Mouse (Mus musculus): ENCODE data around the gene Gpr183.

DNA sequence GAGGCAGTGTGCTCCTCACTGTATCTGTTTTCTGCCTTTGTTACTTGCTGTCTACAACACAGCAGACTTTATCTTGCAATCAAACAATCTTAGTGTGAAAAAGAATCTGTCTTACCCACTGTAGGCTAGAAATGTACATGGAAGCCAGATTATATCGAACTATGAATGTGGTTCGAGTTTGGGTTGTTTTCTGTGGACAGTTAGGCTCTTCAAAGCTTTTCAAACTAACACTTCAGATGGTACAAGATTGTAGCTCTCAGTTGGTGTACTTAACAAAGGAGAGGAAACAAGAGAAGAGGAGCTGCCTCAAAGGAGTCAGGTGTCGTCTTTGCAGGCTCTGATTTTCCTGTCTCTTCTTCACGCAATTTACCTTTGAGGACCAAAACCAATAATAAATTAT lies 22.7 kb upstream of the Gpr183 start:
- TF ChIP-seq CTCF (IDR thresholded peaks at IDR 0.05; ENCODE audit: borderline replicate concordance, extremely low read depth, insufficient read depth, insufficient read length) (no peak), POLR2A (IDR thresholded peaks at IDR 0.05; ENCODE audit: borderline replicate concordance, extremely low read depth, insufficient read depth, insufficient read length, poor library complexity, severe bottlenecking) (no peak)

Data from brain, embryonic 14.5 days (tissue).